Mouse (Mus musculus) stomach, postnatal 0 days (tissue): ENCODE results near the gene Arid1b.

ENCODE experiments used
- CTCF ChIP-seq: IDR thresholded peaks from 2 replicates; pipeline ENCODE4 v1.5.1; 2016; ENCODE audit warnings: antibody characterized with exemption, low read depth, mild to moderate bottlenecking, moderate library complexity
- EP300 ChIP-seq: optimal IDR thresholded peaks from 2 replicates; pipeline ENCODE3; 2016; ENCODE audit warnings: antibody characterized with exemption

- TF ChIP-seq CTCF (no peak), EP300 (no peak)
These were observed 91.8 kb downstream of the Arid1b start for GRCm38 (mm10) chr17:5085942-5086341.
